8 mouse cellular contexts compared by ENCODE assay signal in genomic region chr12:73544736-73545671, GRCm38 (mm10). TPM values are rescaled to one million over a fixed set of nuclear protein-coding genes. Genes with fewer than 3 reads are reported as not detected.
DNase-seq lines count a peak whose midpoint lies in the region; ATAC-seq and TF ChIP-seq lines count a peak whose summit lies in the region.

No protein-coding gene starts in this region.

- 0 out of 2 replicates have a peak, but pooled peaks have one; percentile 13 for ATAC-seq in hindbrain, embryonic 12.5 days (ENCODE audit: low FRiP score)
- ATAC-seq in midbrain, embryonic 13.5 days: no peak

- no peaks in the 10 kb centered on the region for H3K9me3 ChIP-seq in hindbrain, embryonic 12.5 days (replicated peaks)
- no peaks in the 10 kb centered on the region for H3K9me3 ChIP-seq in midbrain, embryonic 13.5 days

- 24% methylated on average over 48 of the region's 48 CpGs for WGBS in kidney, adult 2 months
- WGBS in hindbrain, embryonic 12.5 days: 17% methylated on average over 48 of the region's 48 CpGs
- WGBS in midbrain, embryonic 13.5 days: 16% methylated on average over 48 of the region's 48 CpGs

- peak overlapping the region; percentile 60 for H3K4me3 ChIP-seq in kidney, adult 2 months (ENCODE audit: insufficient read depth, low read depth, low read length)
- H3K4me3 ChIP-seq in bone marrow macrophage, adult 2 months (ENCODE audit: insufficient read depth, low read length): peak overlapping the region; percentile 39
- H3K4me3 ChIP-seq in hindbrain, embryonic 12.5 days: peak overlapping the region; percentile 44
- H3K4me3 ChIP-seq in midbrain, embryonic 13.5 days (replicated peaks): peak overlapping the region; percentile 40

- TF ChIP-seq POLR2A in kidney, adult 2 months (IDR thresholded peaks at IDR 0.05; ENCODE audit: low read depth, low read length): no peak
- no peak for TF ChIP-seq POLR2A in bone marrow macrophage, adult 2 months (IDR thresholded peaks at IDR 0.05; ENCODE audit: borderline replicate concordance, low read depth, low read length)

- no peaks in the 10 kb centered on the region for H3K4me1 ChIP-seq in kidney, adult 2 months (ENCODE audit: control insufficient read depth, insufficient read depth, low read length)
- H3K4me1 ChIP-seq in bone marrow macrophage, adult 2 months (ENCODE audit: control insufficient read depth, insufficient read depth, low read length): no peaks in the 10 kb centered on the region
- peaks cover 14% of the 10 kb centered on the region for H3K4me1 ChIP-seq in hindbrain, embryonic 12.5 days
- H3K4me1 ChIP-seq in midbrain, embryonic 13.5 days (replicated peaks): peaks cover 14% of the 10 kb centered on the region

- H3K9ac ChIP-seq in hindbrain, embryonic 12.5 days: peak overlapping the region; percentile 49
- H3K9ac ChIP-seq in midbrain, embryonic 13.5 days (replicated peaks): peak overlapping the region; percentile 36; the same call in 1 of the 2 replicates

- H3K4me2 ChIP-seq in hindbrain, embryonic 12.5 days (replicated peaks): peak overlapping the region; percentile 59
- peak overlapping the region; percentile 56 for H3K4me2 ChIP-seq in midbrain, embryonic 13.5 days (replicated peaks)

- no peaks in the 10 kb centered on the region for H3K27me3 ChIP-seq in kidney, adult 2 months (replicated peaks; ENCODE audit: control insufficient read depth, insufficient read depth, low read length)
- H3K27me3 ChIP-seq in hindbrain, embryonic 12.5 days: peaks cover 79% of the 10 kb centered on the region
- H3K27me3 ChIP-seq in midbrain, embryonic 13.5 days: peaks cover 83% of the 10 kb centered on the region

- H3K36me3 ChIP-seq in kidney, adult 2 months (ENCODE audit: control insufficient read depth, insufficient read depth, low read length): no peaks in the 10 kb centered on the region
- H3K36me3 ChIP-seq in hindbrain, embryonic 12.5 days: no peaks in the 10 kb centered on the region
- no peaks in the 10 kb centered on the region for H3K36me3 ChIP-seq in midbrain, embryonic 13.5 days

- TF ChIP-seq CTCF in kidney, adult 2 months (conservative IDR thresholded peaks at IDR 0.05; ENCODE audit: insufficient read depth, insufficient read length, low read depth, low read length): no peak
- TF ChIP-seq CTCF in bone marrow macrophage, adult 2 months (IDR thresholded peaks at IDR 0.05; ENCODE audit: low read depth, low read length): no peak

- DNase-seq in kidney, adult 2 months: no peak
- no peak for DNase-seq in kidney, postnatal 36 days
- DNase-seq in adrenal gland, adult 18-20 months (ENCODE audit: low spot score in 2 of 2): no peak
- DNase-seq in left cerebral cortex, adult 9 months (ENCODE audit: low spot score in 2 of 2): no peak
- DNase-seq in frontal cortex, postnatal 25 days (ENCODE audit: low spot score in 2 of 2): no peak

- H3K27ac ChIP-seq in kidney, adult 2 months (ENCODE audit: insufficient read depth, low read depth, low read length): peak overlapping the region; percentile 68
- H3K27ac ChIP-seq in bone marrow macrophage, adult 2 months (ENCODE audit: insufficient read depth, low read depth, low read length): no peak overlapping the region
- no peak overlapping the region for H3K27ac ChIP-seq in hindbrain, embryonic 12.5 days
- H3K27ac ChIP-seq in midbrain, embryonic 13.5 days: no peak overlapping the region

RNA-seq across cellular contexts. Expression of gene Tmem30b, which starts 1.2 kb away (rescaled TPM):
- 16.5 and 22.3 TPM in 2 replicates for polyA plus RNA-seq in kidney, adult 2 months (2012; rRNA removed)
- not detected in 2 replicates for polyA plus RNA-seq in bone marrow macrophage, adult 2 months (2012; ENCODE audit: insufficient read depth, insufficient read length, missing spikeins)
- polyA plus RNA-seq in hindbrain, embryonic 12.5 days (2016; fragmentation: Nextera tagmentation; extraction: Ambion mirVana): 5.7 and 7.1 TPM in 2 replicates
- polyA plus RNA-seq in midbrain, embryonic 13.5 days (2015; fragmentation: Nextera tagmentation; extraction: Ambion mirVana): 0.05 and 0.26 TPM in 2 replicates
- under 1 TPM in 1 of 2 experiments, not detected in 1; 0.19 TPM for total RNA-seq in adrenal gland, adult 18-20 months (2021)

RNA-seq across cellular contexts. Expression of gene Prkch, which starts 39.6 kb away (rescaled TPM):
- polyA plus RNA-seq in kidney, adult 2 months (2012; rRNA removed): 8.4 and 9.5 TPM in 2 replicates
- polyA plus RNA-seq in bone marrow macrophage, adult 2 months (2012; ENCODE audit: insufficient read depth, insufficient read length, missing spikeins): 42.6 and 44.7 TPM in 2 replicates
- polyA plus RNA-seq in hindbrain, embryonic 12.5 days (2016; fragmentation: Nextera tagmentation; extraction: Ambion mirVana): 11.0 TPM in 2 replicates
- polyA plus RNA-seq in midbrain, embryonic 13.5 days (2015; fragmentation: Nextera tagmentation; extraction: Ambion mirVana): 3.9 and 5.5 TPM in 2 replicates
- 10 to 100 TPM; 11.0 to 12.5 TPM for total RNA-seq in adrenal gland, adult 18-20 months (2021)
